Mouse (Mus musculus) T-helper 1 cell (primary cell): Measurements from ENCODE around the gene Brms1.

Experiments
- in situ Hi-C: fragments of 300-600 bp; cut with MboI, MseI; formaldehyde crosslinking; loops from one replicate; pipeline ENCODE4 v1.15.1; 2025; ENCODE audit warnings: high pct_unique_total_duplicates

Brms1 gene

DNA sequence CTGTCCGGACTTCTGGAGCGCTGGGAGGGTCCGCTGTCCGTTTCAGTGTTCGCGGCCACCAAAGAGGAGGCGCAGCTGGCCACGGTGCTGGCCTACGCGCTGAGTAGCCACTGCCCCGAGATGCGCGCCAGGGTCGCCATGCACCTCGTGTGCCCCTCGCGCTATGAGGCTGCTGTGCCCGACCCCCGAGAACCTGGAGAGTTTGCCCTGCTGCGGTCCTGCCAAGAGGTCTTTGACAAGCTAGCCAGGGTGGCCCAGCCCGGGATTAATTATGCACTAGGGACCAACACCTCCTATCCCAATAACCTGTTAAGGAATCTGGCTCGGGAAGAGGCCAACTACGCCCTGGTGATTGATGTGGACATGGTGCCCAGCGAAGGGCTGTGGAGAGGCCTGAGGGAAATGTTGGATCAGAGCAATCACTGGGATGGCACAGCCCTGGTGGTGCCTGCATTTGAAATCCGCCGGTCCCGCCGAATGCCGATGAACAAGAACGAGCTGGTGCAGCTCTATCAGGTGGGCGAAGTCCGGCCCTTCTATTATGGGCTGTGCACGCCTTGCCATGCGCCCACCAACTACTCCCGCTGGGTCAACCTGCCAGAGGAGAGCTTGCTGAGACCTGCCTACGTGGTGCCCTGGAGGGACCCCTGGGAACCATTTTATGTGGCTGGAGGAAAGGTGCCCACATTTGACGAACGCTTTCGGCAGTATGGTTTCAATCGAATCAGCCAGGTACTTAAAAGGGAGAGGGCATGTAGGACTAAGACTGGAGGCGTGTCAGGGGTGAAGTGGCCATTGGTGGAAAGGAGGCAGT, 1.6 kb upstream of the Brms1 start:
- in situ Hi-C loops, result no loop called here

DNA sequence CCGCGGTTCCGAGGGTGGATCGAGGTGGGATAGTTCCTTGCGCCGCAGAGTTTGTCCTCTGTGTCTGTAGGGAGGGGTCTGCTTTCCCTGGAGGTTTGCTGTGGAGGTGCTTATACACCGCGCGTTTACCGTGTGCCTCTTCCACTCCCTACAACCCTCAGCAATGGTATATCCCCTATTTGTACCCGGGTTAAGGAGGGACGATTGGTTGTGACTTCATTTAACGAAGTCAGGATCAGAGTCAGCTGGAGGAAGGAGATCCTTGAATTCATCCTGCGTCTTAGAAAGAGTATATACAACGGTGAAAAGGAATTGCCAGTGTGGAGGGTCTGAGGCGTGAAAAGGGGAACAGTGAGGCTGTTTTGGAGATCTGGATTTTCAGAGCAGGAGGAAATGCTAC, 434 bp downstream of the Brms1 start:
- in situ Hi-C loops, result no loop called here

DNA sequence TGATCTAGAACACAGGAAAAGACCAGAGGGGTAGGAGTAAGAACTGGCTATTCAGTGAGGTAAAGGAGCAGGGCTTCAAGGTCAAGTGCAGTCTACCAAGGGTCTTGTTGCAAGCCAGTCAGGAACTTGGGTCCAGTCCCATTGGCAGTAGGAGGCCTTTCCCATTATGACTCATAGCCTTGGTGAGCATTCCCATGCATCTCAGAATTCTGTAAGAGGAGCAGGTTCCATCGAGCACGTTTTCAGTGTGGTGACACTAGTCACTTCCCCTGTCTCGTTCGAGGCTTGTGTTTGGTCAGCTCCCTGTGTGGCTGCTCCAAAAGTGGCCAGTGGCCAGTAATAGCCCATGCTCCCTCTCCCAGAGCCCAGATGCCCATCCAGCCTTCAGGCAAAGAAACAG, 4.4 kb downstream of the Brms1 start:
- in situ Hi-C loops, result no loop called here

DNA sequence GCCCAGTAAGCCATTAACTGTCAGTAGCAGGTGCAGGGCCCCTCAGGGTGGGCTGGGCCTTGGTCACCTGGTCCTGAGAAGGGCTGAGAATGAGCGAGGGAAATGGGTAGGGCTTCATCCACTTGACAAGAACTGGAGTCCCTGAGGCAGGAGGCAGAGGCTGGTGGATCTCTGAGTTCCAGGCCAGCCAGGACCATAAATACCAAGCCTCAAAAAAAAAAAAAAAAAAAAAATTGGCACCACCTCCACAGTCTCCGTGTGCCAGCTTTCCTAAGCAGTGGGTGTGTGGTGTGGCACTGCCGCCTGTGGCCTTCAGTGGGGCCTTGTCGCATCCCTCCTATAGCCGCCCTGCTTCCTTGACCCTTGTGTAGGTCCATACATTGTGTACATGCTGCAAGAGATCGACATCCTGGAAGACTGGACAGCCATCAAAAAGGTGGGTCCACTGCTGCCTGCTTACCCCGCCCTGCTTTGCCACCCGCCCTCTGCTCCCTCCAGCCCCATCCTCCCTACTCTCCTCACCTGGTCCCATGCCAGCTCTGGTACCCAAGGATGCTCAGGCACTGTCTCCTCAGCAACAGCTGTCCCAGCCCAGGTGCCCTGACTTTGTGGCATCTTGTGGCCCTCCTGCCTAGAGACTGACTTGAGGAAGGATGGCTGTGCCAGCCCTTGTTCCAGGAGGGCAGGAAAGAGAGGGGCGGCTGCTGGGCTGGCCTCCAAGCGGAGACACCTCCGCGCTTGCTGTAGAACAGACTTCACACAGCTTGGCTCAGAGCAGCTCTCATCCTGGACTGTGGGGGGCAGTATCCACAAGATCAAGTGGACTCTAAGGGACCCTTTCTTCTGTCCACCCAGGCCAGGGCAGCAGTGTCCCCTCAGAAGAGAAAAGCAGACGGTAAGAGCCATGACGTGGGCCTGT, 7.2 kb downstream of the Brms1 start:
- in situ Hi-C loops, result no loop called here

DNA sequence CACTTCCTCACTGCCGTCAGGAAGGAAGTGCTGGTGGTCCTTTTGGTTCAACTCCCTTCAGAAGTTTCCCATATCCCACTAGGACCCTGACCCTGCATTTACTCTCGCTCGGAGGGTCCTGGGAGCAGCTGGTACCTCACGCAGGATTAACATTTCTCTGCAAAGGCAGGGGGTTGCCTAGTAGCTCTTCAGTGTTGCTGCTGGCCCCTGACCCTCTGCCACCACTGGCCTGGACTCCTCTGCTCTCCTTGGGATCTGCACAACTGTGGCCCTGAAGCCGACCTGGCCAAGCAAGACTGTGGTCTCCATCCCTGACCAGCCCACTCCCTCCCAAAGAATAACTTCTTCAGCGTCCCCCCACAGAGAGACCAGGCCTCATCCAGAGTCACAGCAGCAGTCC, 8.2 kb downstream of the Brms1 start:
- in situ Hi-C loops, result no loop called here

DNA sequence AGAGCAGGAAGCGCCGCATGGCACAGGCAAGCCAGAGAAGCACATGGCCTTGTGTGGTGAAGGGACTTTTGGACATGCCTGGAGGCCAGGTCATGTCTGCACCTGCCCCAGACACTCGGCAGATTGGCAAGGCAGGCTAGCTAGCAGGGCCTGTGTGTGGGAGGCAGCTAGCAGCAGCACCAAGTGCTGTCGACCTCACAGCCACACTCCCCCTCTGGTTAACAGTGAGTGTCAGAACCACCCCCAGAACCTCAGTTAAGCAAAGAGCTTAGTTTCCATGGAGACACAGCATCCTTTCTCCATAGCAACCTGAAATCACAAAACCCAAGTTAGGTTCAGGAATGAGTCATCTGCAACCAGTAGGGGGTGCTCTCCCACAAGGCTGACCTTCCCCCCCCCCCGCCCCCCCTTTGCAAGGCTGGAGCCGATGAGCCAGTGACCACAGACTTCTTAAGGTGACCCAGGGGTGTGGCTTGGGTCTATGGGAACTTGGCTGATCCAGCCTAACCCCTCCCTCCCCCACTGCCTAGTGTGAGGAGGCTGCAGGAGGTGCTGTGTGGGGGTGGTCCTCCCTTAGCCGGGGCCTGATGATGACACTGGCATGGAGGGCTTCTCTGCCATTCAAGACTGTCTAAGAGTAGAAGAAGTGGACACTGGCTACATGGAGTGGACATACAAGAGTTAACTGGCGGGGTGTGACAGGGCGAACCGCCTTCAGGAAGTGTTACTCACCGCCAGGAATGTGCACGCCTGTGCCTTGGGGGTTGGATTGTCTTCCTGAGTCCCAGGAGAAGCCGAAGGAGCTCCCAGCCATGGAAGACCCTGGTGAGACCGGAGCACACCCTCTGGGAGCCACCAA, 9.1 kb downstream of the Brms1 start, which contains the start of gene Rin1:
Gene Rin1, plus strand, starts transcription at position 435 of the 859 bp plus-strand sequence.
- in situ Hi-C loops, result no loop called here

DNA sequence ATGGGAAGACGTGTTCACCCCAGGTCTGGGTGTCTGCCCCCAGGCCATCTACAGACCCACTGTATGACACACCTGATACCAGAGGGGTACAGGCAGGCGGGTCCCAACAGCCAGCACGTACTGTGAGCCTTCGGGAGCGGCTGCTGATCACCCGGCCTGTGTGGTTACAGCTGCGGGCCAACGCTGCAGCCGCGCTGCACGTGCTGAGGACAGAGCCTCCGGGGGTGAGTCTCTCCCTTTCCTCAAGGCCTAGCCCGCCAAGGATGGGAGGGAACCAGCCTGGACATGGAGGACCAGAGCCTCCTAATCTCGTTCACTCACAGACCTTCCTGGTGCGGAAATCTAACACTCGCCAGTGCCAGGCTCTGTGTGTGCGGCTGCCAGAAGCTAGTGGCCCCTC, 9.9 kb downstream of the Brms1 start:
- in situ Hi-C loops, result no loop called here

DNA sequence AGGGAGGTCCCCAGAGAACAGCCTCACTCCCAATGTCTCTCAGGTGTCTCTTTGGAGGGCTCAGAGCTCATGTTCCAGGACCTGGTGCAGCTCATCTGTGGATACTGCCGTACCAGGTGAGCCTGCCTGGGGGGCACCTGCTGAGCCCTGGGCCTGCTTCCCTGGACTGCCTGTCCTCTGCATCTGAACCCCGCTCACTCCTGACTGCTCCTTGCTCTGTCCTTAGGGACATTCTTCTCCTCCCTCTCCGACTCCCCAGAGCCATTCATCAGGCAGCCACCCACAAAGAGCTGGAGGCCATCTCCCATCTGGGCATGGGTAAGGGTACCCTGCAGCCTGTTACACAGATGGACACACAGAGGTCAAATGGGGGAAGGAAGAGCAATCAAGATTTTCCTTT, 10.4 kb downstream of the Brms1 start:
- in situ Hi-C loops, result no loop called here

DNA sequence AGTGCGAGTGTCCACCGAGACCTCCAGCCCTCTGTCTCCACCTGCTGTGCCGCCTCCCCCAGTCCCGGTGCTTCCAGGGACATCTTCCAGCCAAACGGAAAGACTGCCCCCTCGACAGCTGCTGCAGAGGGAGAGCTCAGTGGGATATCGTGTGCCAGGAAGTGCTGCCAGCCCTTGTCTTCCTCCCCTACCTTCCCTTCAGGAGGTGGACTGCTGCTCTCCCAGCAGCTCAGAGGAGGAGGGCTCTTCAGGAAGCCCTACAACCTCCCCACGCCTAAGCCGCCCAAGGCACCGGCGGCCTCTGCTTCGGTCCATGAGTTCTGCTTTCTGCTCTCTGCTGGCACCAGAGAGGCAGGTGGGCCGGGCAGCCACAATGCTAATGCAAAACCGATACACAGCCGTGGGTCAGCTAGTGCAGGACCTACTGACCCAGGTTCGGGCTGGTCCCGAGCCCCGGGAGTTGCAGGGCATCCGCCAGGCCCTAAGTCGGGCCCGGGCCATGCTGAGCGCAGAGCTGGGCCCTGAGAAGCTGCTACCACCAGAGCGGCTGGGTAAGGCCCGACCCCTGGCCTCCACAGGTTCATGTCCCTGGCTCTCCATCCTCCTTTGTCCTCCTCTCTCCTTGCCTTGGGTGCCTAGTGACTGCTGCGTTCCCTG, 11.1 kb downstream of the Brms1 start:
- in situ Hi-C loops, result no loop called here

DNA sequence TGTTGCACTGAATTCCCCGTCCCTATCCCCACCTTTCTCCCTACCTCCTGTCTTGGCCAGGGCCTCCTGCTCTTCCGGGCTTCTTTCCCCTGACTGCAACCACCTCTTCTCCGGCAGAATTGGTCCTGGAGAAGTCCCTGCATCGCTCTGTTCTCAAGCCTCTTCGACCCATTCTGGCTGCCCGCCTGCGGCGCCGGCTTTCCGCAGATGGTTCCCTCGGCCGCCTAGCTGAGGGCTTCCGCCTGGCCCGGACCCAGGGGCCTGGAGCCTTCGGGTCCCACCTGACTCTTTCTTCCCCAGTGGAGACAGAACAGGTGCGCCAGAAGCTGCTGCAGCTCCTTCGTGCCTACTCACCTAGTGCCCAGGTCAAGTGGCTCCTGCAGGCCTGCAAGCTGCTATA, 11.7 kb downstream of the Brms1 start:
- in situ Hi-C loops, result no loop called here

DNA sequence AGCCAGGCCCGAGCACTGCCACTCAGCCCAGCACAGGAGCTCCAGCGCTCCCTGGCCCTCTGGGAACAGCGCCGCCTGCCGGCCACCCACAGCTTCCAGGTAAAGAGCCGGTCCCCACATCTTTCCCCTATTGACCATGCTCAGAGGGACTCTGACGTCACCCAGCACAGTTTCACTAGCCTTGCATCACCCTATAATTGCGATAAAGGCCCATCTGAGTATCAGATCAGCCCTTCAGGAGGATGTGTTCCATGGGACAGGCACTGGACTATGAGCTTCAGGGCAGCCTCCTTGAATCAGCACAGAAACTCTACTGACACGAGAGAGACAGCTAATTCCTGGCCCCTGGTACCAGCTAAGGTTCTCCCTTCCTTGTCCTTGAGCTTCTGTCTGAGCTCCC, 12.8 kb downstream of the Brms1 start:
- in situ Hi-C loops, result no loop called here

DNA sequence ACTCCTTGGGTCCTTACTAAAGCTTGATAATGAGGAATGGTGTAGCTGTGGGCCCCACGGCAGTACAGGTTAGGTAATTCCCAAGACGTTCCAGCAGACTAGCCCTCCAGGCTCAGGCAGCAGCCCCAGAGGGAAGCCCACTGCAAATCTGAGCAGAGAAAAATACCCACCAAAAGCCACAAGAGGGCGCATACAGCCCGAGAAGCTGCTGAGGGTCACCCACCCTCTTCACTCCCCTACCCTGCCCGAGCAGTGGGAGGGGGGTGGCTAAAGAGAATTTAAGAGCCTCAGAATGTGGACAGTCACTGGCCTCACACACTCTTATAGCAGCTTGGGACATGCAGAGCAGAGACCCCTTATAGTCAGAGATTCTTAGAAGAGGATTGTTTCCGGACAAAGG, 15.1 kb downstream of the Brms1 start:
- in situ Hi-C loops, result no loop called here

DNA sequence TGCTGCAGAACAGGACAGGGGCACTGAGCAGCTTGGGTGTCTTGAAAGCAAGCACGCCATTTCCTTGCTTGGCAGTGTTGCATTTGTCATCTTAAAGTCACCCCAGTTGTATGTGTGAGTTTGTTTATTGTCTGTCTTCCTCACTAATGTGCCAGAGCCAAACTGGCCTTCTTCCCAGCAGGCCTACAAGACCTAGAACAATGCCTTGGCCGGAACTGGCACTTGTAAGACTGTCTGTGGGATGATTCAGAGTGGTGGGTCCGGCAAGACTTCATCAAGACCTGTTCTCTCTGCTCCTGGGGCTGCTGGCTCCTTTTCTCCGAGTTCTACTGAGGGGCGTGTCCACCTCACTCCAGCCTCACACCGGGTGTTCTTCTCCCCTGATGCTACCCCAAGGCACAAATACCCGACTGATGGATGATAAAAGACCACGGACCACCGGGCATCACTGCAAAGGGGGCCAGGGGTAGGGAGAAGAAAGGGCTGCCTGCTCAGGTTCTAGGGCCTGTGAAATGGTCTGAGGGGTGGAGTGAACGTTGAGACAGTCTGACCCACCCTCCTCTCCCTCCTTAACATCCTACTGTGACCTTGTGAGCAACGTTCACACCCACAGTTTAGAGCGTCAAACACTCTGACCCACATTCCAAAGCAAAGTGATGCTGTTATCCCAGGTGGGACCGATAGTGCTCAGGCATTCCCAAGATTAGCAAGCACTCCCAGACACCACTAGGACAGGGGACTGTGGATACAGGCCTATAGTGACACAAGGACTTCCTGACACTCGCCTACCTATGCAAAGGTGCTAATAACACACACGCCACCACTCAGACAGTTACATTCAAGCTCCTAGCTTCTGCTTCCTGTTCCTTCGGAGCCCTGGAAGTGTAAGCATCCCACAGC, 17.0 kb downstream of the Brms1 start:
- in situ Hi-C loops, result no loop called here

DNA sequence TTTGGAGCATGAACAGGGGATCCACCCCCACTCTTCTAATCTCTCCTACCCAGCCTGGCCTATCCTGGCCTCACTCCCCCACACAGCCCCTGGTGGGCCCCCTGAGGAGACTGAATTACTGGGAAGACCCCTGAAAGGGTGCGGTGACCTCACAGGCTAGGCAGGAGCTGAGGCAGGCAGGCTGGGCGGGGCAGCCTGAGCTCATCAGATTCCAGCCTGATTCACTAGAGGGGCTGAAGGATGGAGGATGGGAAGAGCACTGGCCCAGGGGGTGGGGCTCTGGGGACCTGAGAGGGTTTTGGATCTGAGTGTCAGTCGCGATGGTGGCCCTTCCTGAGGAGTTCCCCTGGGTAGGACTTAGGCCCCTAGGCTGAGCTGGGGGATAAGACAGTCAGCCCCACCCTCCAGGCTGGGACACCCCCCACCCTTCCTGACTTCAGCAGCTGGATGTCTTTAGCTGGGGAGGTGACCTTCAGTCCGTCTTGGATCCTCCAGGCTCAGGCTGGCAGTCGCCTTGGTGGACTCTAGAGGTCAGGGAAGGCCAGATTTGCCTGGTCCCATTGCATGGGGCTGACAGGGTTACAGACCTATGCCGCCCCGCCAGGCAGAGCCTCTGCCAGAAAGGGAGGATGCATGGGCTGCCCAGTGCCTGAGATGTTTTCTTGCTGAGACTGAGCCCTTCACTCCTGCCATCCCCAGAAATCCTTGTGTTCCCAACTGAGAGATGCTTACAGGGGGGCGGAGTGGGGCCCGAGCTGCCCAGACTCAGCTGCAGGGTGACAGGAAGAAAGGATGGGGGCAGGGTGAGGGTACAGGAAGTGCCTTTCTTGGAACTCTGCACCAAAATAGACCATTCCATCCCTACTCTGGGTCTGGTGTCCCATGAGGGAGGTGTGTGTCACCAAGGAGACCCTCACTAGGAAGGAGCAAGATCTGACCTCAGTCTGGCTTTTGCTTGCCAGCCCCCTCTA, 17.9 kb downstream of the Brms1 start:
- in situ Hi-C loops, result no loop called here

DNA sequence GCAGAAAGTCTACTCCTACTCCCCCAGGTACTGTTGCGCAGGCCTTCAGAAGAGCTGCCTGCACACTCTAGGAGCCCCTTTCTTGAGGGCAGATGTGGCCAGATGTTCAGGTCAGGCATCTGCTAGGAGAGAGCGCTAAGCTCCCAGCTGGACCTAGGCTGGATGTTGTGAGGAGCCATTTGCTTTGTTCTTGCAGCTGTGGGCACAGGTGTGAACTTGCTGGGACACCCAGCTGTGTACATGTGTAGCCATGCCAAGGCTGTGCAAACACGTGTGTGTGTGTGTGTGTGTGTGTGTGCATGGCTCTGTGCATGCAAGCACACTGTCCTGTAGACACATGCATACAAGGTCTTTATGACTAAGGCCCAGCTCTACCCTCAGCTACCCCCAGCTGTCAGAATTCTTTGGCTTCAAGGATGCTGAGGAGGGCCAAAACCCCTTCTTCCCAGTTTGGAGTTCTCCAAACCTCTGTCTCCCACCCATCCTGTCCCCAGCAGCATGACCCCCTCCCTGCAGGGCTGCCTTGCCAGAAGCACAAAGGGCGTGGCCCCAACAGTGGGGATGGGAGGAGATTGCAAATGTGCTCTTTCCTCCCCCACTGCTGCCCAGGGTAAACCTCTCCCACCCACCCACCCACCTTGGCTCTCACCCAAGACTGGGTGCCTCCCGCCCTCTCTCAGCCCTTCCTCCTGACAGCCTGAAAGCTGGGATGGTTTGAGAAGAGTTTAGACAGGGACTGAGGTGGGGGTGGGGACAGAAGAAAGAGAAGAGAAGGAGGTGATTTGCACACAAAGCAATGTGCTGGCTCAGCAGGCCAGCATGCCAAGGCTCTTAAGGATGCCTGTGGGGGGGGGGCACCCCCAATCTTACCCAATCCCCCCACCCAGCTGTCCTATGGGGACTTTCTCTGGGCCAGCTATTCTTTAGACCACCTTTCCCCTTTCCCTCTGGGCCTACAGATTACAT, 19.5 kb downstream of the Brms1 start:
- in situ Hi-C loops, result no loop called here

DNA sequence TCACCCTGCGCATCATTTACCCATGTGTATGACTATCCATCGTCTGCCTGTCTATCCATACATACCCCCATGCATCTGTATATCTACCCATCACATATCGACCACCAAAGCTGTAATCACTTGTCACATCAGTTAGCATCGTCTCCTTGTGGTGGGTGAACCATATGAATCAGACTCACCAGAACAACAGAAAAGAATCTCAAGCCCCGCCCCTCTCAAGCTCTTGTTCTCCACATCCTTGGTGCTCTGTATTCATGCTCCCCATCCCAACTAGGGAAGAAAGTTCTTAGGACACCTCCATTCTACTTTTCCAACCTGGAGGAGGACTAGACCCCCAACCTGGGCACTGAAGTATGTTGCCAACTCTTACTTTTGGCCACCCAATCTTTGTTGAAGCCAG, 20.9 kb downstream of the Brms1 start:
- in situ Hi-C loops, result no loop called here

DNA sequence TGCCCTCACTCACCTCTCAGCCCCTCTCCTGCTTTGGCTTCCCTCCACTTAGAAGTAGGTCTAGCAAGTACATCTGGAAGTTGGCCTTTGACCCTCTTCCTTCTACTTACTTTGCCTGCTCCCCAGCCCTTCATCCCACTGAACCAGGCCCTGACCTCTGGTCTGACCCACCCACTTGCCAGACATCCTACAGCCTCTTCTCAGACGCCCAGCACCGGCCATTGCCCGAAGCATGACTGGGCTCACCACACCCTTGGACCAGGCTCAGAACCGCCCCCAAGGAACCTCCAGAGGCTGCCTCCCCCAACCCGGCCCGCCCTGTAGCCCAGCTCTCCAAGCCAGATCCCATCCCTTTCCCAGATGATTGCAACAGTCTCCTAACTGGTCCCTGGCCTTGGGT, 21.3 kb downstream of the Brms1 start:
- in situ Hi-C loops, result no loop called here

DNA sequence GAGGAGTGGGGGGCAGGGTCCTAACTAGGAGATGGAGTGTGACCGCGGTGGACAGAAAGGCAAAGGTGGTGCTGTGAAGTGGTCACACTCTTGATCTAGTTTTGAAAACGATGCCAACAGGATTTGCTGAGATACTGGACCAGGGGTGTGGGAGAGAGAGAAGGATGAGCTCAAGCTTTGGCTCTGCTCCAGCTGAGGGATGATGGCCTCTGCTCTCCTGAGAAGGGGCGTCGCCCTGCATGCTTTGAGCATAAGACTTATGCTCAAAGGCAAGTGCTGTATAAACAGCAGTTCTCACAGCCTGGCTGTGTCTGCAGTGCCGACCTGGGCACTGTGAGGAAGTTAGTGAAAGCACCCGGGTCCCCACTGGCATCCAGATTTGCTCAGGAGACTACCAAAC, 23.9 kb downstream of the Brms1 start:
- in situ Hi-C loops, result no loop called here
